Mouse (Mus musculus): ENCODE results near the gene Asmt. TPM values are rescaled to one million over a fixed set of nuclear protein-coding genes. Genes with fewer than 3 reads are reported as not detected.
A peak's percentile ranks its signal among the peaks of the same experiment; 100 is the strongest.

The Asmt gene
- total and polyA plus RNA-seq, 2 experiments from 2014 or later: not detected

DNA sequence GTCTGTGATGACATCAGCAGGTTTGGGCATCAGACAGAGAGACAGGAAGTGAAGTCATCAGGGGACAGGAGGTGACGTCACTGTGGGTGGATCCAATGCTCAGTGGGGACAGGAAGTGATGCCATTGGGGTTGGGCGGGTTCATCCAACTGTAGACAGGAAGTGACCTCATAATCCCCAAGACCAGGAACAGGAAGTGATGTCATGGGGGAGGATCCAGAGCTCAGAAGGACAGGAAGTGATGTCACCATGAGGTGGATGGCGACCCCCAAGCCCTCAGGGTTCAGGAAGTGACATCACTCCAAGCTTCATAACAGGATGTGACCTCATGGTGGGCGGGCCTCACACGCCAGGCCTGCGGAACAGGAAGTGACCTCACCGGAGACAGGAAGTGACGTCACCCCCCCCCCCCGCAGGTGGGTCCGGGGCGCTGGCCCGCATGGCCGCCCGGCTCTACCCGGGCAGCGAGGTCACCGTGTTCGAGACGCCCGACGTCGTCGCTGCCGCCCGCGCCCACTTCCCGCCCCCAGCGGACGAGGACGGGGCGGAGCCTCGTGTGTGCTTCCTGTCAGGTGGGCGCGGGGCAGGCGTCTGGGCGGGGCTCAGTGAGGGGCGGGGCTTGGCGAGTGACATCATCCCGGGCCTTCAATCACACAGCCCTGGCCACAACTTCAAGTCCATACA, 3.6 kb downstream of the Asmt start:
- Histone ChIP-seq H3K36me3 (replicated peaks; ENCODE audit: control insufficient read depth, insufficient read depth, low read length) (no peaks in the 10 kb centered on the region; the same call in 1 of the 2 replicates), H3K27me3 (ENCODE audit: control insufficient read depth, insufficient read depth, low read length) (no peaks in the 10 kb centered on the region), H3K4me3 (ENCODE audit: low read depth, low read length) (no peak overlapping the region), H3K27ac (ENCODE audit: low read depth) (no peak overlapping the region), H3K4me1 (ENCODE audit: control insufficient read depth, insufficient read depth) (no peaks in the 10 kb centered on the region), H3K9me3 (replicated peaks; ENCODE audit: control insufficient read depth, low read length) (peaks cover 48% of the 10 kb centered on the region), H3K4me2 (ENCODE audit: low read depth, low read length) (no peak overlapping the region), H3K9ac (replicated peaks; ENCODE audit: low read depth, low read length) (no peak overlapping the region)
- ATAC-seq (ENCODE audit: insufficient read depth, low read depth) (peak; percentile 11; the same call in 1 of the 2 replicates), DNase-seq (ENCODE audit: low spot score) (no peak)
- no peak for TF ChIP-seq EP300 (IDR thresholded peaks at IDR 0.05; ENCODE audit: low read depth)
- TF ChIP-seq CTCF (IDR thresholded peaks at IDR 0.05; ENCODE audit: low read depth): no peak
- WGBS: 94% methylated on average over 32 of the region's 39 CpGs

DNA sequence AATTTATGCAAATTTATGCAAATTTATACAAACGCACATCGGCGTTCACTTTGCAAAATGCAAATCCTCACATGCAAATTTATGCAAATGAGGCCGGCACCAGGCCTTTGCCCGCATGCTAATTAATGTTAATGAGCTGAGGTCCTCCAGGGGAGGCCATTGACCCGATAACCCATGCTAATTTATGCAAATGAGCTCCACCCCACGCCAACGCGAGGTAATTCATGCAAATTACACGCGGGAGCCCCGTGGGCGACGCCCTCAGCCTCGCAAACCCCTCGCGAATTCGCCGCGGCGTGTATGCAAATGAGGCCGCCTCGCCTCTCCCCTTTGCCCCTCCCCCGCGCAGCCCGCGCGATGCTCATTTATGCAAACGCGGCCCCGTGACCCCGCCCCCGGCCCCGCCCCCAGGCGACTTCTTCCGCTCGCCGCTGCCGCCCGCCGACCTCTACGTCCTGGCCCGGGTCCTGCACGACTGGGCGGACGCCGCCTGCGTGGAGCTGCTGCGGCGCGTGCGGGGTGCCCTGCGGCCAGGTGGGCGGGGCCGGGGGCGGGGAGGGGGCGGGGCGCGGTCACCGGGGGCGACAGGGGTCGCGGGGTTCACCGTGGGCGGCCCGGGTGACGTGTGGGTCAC, 4.3 kb downstream of the Asmt start:
- 93% methylated on average over 66 of the region's 67 CpGs for WGBS
- TF ChIP-seq EP300 (IDR thresholded peaks at IDR 0.05; ENCODE audit: low read depth) (no peak), CTCF (IDR thresholded peaks at IDR 0.05; ENCODE audit: low read depth) (no peak)
- ATAC-seq (ENCODE audit: insufficient read depth, low read depth): no peak
- H3K4me1 ChIP-seq (ENCODE audit: control insufficient read depth, insufficient read depth): no peaks in the 10 kb centered on the region
- no peak overlapping the region for H3K9ac ChIP-seq (replicated peaks; ENCODE audit: low read depth, low read length)
- H3K27me3 ChIP-seq (ENCODE audit: control insufficient read depth, insufficient read depth, low read length): no peaks in the 10 kb centered on the region
- DNase-seq (ENCODE audit: low spot score): no peak
- no peak overlapping the region for H3K4me2 ChIP-seq (ENCODE audit: low read depth, low read length)
- no peak overlapping the region for H3K4me3 ChIP-seq (ENCODE audit: low read depth, low read length)
- H3K36me3 ChIP-seq (replicated peaks; ENCODE audit: control insufficient read depth, insufficient read depth, low read length): no peaks in the 10 kb centered on the region; the same call in 1 of the 2 replicates
- peaks cover 48% of the 10 kb centered on the region for H3K9me3 ChIP-seq (replicated peaks; ENCODE audit: control insufficient read depth, low read length)
- H3K27ac ChIP-seq (ENCODE audit: low read depth): no peak overlapping the region

DNA sequence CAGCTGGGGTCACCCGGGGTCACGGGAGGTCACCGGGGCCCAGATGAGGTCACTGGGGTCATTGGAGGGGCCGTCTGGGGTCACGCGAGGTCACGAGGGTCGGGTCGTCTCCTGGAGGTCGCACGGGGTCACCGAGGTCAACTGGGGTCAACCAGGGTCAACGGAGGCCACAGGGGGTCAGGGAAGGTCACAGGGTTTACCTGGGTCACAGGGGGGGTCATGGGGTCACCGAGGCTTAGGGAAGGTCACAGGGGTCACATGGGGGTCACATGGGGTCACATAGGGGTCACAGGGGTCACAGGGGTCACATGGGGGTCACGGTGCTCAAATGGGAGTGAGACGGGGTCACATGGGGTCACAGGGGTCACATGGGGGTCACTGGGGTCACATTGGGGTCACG, 4.8 kb downstream of the Asmt start:
- WGBS: 93% methylated on average over 16 of the region's 17 CpGs
- Histone ChIP-seq H3K27me3 (ENCODE audit: control insufficient read depth, insufficient read depth, low read length) (no peaks in the 10 kb centered on the region), H3K4me3 (ENCODE audit: low read depth, low read length) (no peak overlapping the region), H3K9me3 (replicated peaks; ENCODE audit: control insufficient read depth, low read length) (peaks cover 48% of the 10 kb centered on the region), H3K27ac (ENCODE audit: low read depth) (no peak overlapping the region), H3K4me1 (ENCODE audit: control insufficient read depth, insufficient read depth) (no peaks in the 10 kb centered on the region), H3K4me2 (ENCODE audit: low read depth, low read length) (no peak overlapping the region), H3K36me3 (replicated peaks; ENCODE audit: control insufficient read depth, insufficient read depth, low read length) (no peaks in the 10 kb centered on the region; the same call in 1 of the 2 replicates), H3K9ac (replicated peaks; ENCODE audit: low read depth, low read length) (no peak overlapping the region)
- no peak for TF ChIP-seq EP300 (IDR thresholded peaks at IDR 0.05; ENCODE audit: low read depth)
- no peak for TF ChIP-seq CTCF (IDR thresholded peaks at IDR 0.05; ENCODE audit: low read depth)
- DNase-seq (ENCODE audit: low spot score): no peak
- ATAC-seq (ENCODE audit: insufficient read depth, low read depth): no peak

DNA sequence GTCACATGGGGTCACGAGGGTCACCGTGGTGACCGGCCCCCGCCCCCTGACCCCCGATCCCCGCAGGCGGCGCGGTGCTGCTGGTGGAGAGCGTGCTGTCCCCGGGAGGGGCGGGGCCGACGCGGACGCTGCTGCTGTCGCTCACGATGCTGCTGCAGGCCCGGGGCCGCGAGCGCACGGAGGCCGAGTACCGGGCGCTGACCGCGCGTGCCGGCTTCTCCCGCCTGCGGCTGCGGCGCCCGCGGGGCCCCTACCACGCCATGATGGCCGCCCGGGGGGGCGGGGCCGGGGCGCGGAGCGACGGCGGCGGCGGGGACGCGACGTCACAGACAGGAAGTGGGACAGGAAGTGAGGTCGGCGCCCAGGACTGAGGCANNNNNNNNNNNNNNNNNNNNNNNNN, 5.2 kb downstream of the Asmt start:
- 95% methylated on average over 35 of the region's 53 CpGs for WGBS

More for the DNA sequence above, 5.2 kb downstream of the Asmt start:
- DNase-seq (ENCODE audit: low spot score) (no peak), ATAC-seq (ENCODE audit: insufficient read depth, low read depth) (no peak)
- Histone ChIP-seq H3K36me3 (replicated peaks; ENCODE audit: control insufficient read depth, insufficient read depth, low read length) (no peaks in the 10 kb centered on the region; the same call in 1 of the 2 replicates), H3K4me1 (ENCODE audit: control insufficient read depth, insufficient read depth) (no peaks in the 10 kb centered on the region), H3K27me3 (ENCODE audit: control insufficient read depth, insufficient read depth, low read length) (no peaks in the 10 kb centered on the region), H3K27ac (ENCODE audit: low read depth) (no peak overlapping the region), H3K4me2 (ENCODE audit: low read depth, low read length) (no peak overlapping the region), H3K9me3 (replicated peaks; ENCODE audit: control insufficient read depth, low read length) (peaks cover 45% of the 10 kb centered on the region), H3K4me3 (ENCODE audit: low read depth, low read length) (no peak overlapping the region), H3K9ac (replicated peaks; ENCODE audit: low read depth, low read length) (no peak overlapping the region)
- TF ChIP-seq CTCF (IDR thresholded peaks at IDR 0.05; ENCODE audit: low read depth) (no peak), EP300 (IDR thresholded peaks at IDR 0.05; ENCODE audit: low read depth) (no peak)

Data from heart, postnatal 0 days (tissue).